Mouse (Mus musculus) intestine, embryonic 16.5 days (tissue): ENCODE results near the gene Megf11. TPM values are rescaled to one million over a fixed set of nuclear protein-coding genes. Genes with fewer than 3 reads are reported as not detected.

Experiments used
- ATAC-seq: fragments of 200-750 bp; cut with Nextera tagmentation; 2 replicates; pipeline ENCODE4 v1.8.0; 2017; ENCODE audit warnings: moderate TSS enrichment, moderate library complexity
- H3K27ac ChIP-seq: fragments of 300-500 bp; sonication (generic); 2 replicates; pipeline ENCODE4 v1.5.1; 2014; ENCODE audit warnings: mild to moderate bottlenecking, low read length
- H3K27me3 ChIP-seq: fragments of 300-500 bp; sonication (generic); replicated peaks from 2 replicates; pipeline ENCODE4 v1.6.1; 2014; ENCODE audit warnings: low read length, control low read depth, mixed read lengths; ENCODE audit not compliant: control insufficient read depth, insufficient read depth
- H3K36me3 ChIP-seq: fragments of 300-500 bp; sonication (generic); 2 replicates; pipeline ENCODE4 v1.6.1; 2014; ENCODE audit warnings: low read length, control low read depth; ENCODE audit not compliant: control insufficient read depth, insufficient read depth
- H3K4me1 ChIP-seq: fragments of 300-500 bp; sonication (generic); 2 replicates; pipeline ENCODE4 v1.6.1; 2014; ENCODE audit warnings: low read length, control low read depth, mixed read lengths; ENCODE audit not compliant: control insufficient read depth, insufficient read depth
- H3K4me2 ChIP-seq: fragments of 300-500 bp; sonication (generic); 2 replicates; pipeline ENCODE4 v1.6.1; 2014; ENCODE audit warnings: low read depth, low read length, control low read depth
- H3K4me3 ChIP-seq: fragments of 300-500 bp; sonication (generic); 2 replicates; pipeline ENCODE4 v1.5.1; 2014; ENCODE audit warnings: mild to moderate bottlenecking, low read length
- H3K9ac ChIP-seq: fragments of 300-500 bp; sonication (generic); 2 replicates; pipeline ENCODE4 v1.6.1; 2014; ENCODE audit warnings: low read depth, low read length
- H3K9me3 ChIP-seq: fragments of 300-500 bp; sonication (generic); 2 replicates; pipeline ENCODE4 v1.6.1; 2016; ENCODE audit warnings: low read length, control low read depth; ENCODE audit not compliant: control insufficient read depth
- WGBS: fragments of 180-500 bp; shearing (Covaris S2); extraction: QIAGEN DNeasy Blood & Tissue Kit; methylation state at CpG from one replicate; pipeline ENCODE4 v1.1.7; 2014; 5-methylcytosine and 5-hydroxymethylcytosine counted together
- polyA plus RNA-seq: library from polyadenylated mRNA; unstranded; fragments of >200 nt; fragmentation: Nextera tagmentation; extraction: Ambion mirVana; gene quantifications from 2 replicates; pipeline ENCODE4 v1.2.1, GENCODE M21; 2015

Megf11 gene
- polyA plus RNA-seq, 1 experiment from 2014 or later: 0.76 TPM

- no peak for ATAC-seq
- no peaks in the 10 kb centered on the region for H3K4me1 ChIP-seq
- no peak overlapping the region for H3K9ac ChIP-seq
- H3K4me3 ChIP-seq: no peak overlapping the region
- no peaks in the 10 kb centered on the region for H3K9me3 ChIP-seq
- WGBS: 70% methylated on average over 11 of the region's 11 CpGs
- H3K4me2 ChIP-seq: no peak overlapping the region
- no peaks in the 10 kb centered on the region for H3K36me3 ChIP-seq
- no peak overlapping the region for H3K27ac ChIP-seq
- H3K27me3 ChIP-seq: no peaks in the 10 kb centered on the region
Observed at GRCm38 (mm10) chr9:64557110-64557745, 171.8 kb downstream of the Megf11 start.

GRCm38 (mm10) chr9:64557846-64558530 is 172.6 kb downstream of the Megf11 start:
- Histone ChIP-seq H3K9ac (no peak overlapping the region), H3K36me3 (no peaks in the 10 kb centered on the region), H3K27me3 (no peaks in the 10 kb centered on the region), H3K27ac (no peak overlapping the region), H3K4me2 (no peak overlapping the region), H3K4me1 (no peaks in the 10 kb centered on the region), H3K9me3 (no peaks in the 10 kb centered on the region), H3K4me3 (no peak overlapping the region)
- ATAC-seq: no peak
- WGBS: 92% methylated on average over 7 of the region's 7 CpGs

- Histone ChIP-seq H3K36me3 (no peaks in the 10 kb centered on the region), H3K9me3 (no peaks in the 10 kb centered on the region), H3K27me3 (no peaks in the 10 kb centered on the region), H3K27ac (no peak overlapping the region), H3K4me1 (no peaks in the 10 kb centered on the region), H3K4me3 (no peak overlapping the region), H3K9ac (no peak overlapping the region), H3K4me2 (no peak overlapping the region)
- ATAC-seq: no peak
- 75% methylated on average over 5 of the region's 5 CpGs for WGBS
Observed at GRCm38 (mm10) chr9:64564315-64564767, 178.9 kb downstream of the Megf11 start.

GRCm38 (mm10) chr9:64565915-64566314 is 180.5 kb downstream of the Megf11 start:
- H3K9ac ChIP-seq: no peak overlapping the region

GRCm38 (mm10) chr9:64566376-64566775 is 180.9 kb downstream of the Megf11 start:
- peaks cover 6% of the 10 kb centered on the region; the same call in 1 of the 2 replicates for H3K4me1 ChIP-seq
- ATAC-seq: peak; percentile 35; the same call in 1 of the 2 replicates
- H3K27me3 ChIP-seq: no peaks in the 10 kb centered on the region
- no peak overlapping the region for H3K4me2 ChIP-seq
- H3K4me3 ChIP-seq: no peak overlapping the region
- no peak overlapping the region for H3K27ac ChIP-seq
- H3K9me3 ChIP-seq: no peaks in the 10 kb centered on the region
- H3K36me3 ChIP-seq: no peaks in the 10 kb centered on the region
- whole genome bisulfite sequencing: 39% methylated on average over 2 of the region's 2 CpGs
- no peak overlapping the region for H3K9ac ChIP-seq

More at GRCm38 (mm10) chr9:64565915-64566314, 180.5 kb downstream of the Megf11 start:
- H3K9me3 ChIP-seq: no peaks in the 10 kb centered on the region
- H3K4me3 ChIP-seq: no peak overlapping the region
- H3K27me3 ChIP-seq: no peaks in the 10 kb centered on the region
- H3K36me3 ChIP-seq: no peaks in the 10 kb centered on the region
- H3K27ac ChIP-seq: no peak overlapping the region
- ATAC-seq: no peak
- H3K4me2 ChIP-seq: no peak overlapping the region
- H3K4me1 ChIP-seq: peaks cover 4% of the 10 kb centered on the region; the same call in 1 of the 2 replicates

GRCm38 (mm10) chr9:64567482-64567881 is 182.1 kb downstream of the Megf11 start:
- no peaks in the 10 kb centered on the region for H3K36me3 ChIP-seq
- H3K9ac ChIP-seq: no peak overlapping the region
- no peaks in the 10 kb centered on the region for H3K27me3 ChIP-seq
- H3K4me3 ChIP-seq: no peak overlapping the region
- H3K27ac ChIP-seq: no peak overlapping the region
- WGBS: 68% methylated on average over 5 of the region's 5 CpGs
- peak; percentile 19; the same call in 1 of the 2 replicates for ATAC-seq
- no peaks in the 10 kb centered on the region for H3K9me3 ChIP-seq
- peaks cover 9% of the 10 kb centered on the region; the same call in 1 of the 2 replicates for H3K4me1 ChIP-seq
- no peak overlapping the region for H3K4me2 ChIP-seq

GRCm38 (mm10) chr9:64568467-64569260 is 183.2 kb downstream of the Megf11 start:
- WGBS: 40% methylated on average over 8 of the region's 8 CpGs
- Histone ChIP-seq H3K36me3 (no peaks in the 10 kb centered on the region), H3K9me3 (no peaks in the 10 kb centered on the region), H3K9ac (no peak overlapping the region), H3K27ac (no peak overlapping the region), H3K4me2 (no peak overlapping the region), H3K4me3 (no peak overlapping the region), H3K27me3 (no peaks in the 10 kb centered on the region), H3K4me1 (peaks cover 9% of the 10 kb centered on the region)
- ATAC-seq: no peak

GRCm38 (mm10) chr9:64570448-64570847 is 185.0 kb downstream of the Megf11 start:
- peaks cover 11% of the 10 kb centered on the region for H3K4me1 ChIP-seq
- H3K4me2 ChIP-seq: no peak overlapping the region
- WGBS: 46% methylated on average over 4 of the region's 4 CpGs
- H3K36me3 ChIP-seq: no peaks in the 10 kb centered on the region
- H3K27me3 ChIP-seq: no peaks in the 10 kb centered on the region
- no peaks in the 10 kb centered on the region for H3K9me3 ChIP-seq
- no peak for ATAC-seq
- peak overlapping the region; percentile 30 for H3K9ac ChIP-seq
- peak overlapping the region; percentile 88 for H3K27ac ChIP-seq
- no peak overlapping the region for H3K4me3 ChIP-seq

GRCm38 (mm10) chr9:64571091-64571490 is 185.7 kb downstream of the Megf11 start:
- H3K4me2 ChIP-seq: no peak overlapping the region
- peak overlapping the region; percentile 30; the same call in 1 of the 2 replicates for H3K9ac ChIP-seq
- ATAC-seq: peak; percentile 79
- H3K4me3 ChIP-seq: no peak overlapping the region
- no peaks in the 10 kb centered on the region for H3K9me3 ChIP-seq
- H3K36me3 ChIP-seq: no peaks in the 10 kb centered on the region
- no peaks in the 10 kb centered on the region for H3K27me3 ChIP-seq
- peaks cover 16% of the 10 kb centered on the region for H3K4me1 ChIP-seq
- 65% methylated on average over 8 of the region's 8 CpGs for WGBS
- H3K27ac ChIP-seq: peak overlapping the region; percentile 88
